Mouse (Mus musculus): ENCODE results near the gene Gm4450. TPM values are rescaled to one million over a fixed set of nuclear protein-coding genes. Genes with fewer than 3 reads are reported as not detected.
"Not testable (repeated sequence)": the region's sequence is repeated elsewhere in the genome, so short reads cannot be mapped to it uniquely, and the experiment has no call there.

Gene Gm4450
- polyA plus RNA-seq, 1 experiment from 2014 or later: 25.8 TPM

GRCm38 (mm10) chr3:98414296-98414695 is 42.6 kb downstream of the Gm4450 start:
- peaks cover 57% of the 10 kb centered on the region for H3K4me1 ChIP-seq
- H3K27ac ChIP-seq: 0 out of 2 replicates have a peak overlapping the region, but pooled peaks have one; percentile 43
- H3K36me3 ChIP-seq: no peaks in the 10 kb centered on the region
- H3K9ac ChIP-seq: no peak overlapping the region
- no peak for ATAC-seq (replicated peaks; ENCODE audit: low FRiP score)
- no peaks in the 10 kb centered on the region for H3K27me3 ChIP-seq
- WGBS: 50% methylated on average over 3 of the region's 3 CpGs
- no peak overlapping the region for H3K4me3 ChIP-seq (replicated peaks)
- no peak overlapping the region for H3K4me2 ChIP-seq
- no peaks in the 10 kb centered on the region for H3K9me3 ChIP-seq (replicated peaks)

GRCm38 (mm10) chr3:98413733-98414132 is 43.2 kb downstream of the Gm4450 start:
- Histone ChIP-seq H3K27ac (no peak overlapping the region), H3K27me3 (no peaks in the 10 kb centered on the region), H3K4me2 (no peak overlapping the region), H3K4me3 (replicated peaks) (no peak overlapping the region), H3K4me1 (peaks cover 52% of the 10 kb centered on the region), H3K9ac (no peak overlapping the region), H3K36me3 (no peaks in the 10 kb centered on the region), H3K9me3 (replicated peaks) (no peaks in the 10 kb centered on the region)
- WGBS: 24% methylated on average over 2 of the region's 2 CpGs
- no peak for ATAC-seq (replicated peaks; ENCODE audit: low FRiP score)

GRCm38 (mm10) chr3:98410619-98411580 is 46.0 kb downstream of the Gm4450 start:
- 84% methylated on average over 16 of the region's 27 CpGs for WGBS
- H3K9ac ChIP-seq; H3K4me3 ChIP-seq (replicated peaks); H3K36me3 ChIP-seq; H3K4me2 ChIP-seq; H3K27ac ChIP-seq; H3K9me3 ChIP-seq (replicated peaks); H3K27me3 ChIP-seq: not testable (repeated sequence)
- ATAC-seq (replicated peaks; ENCODE audit: low FRiP score): peak; percentile 29; the same call in 1 of the 2 replicates
- H3K4me1 ChIP-seq: peaks cover 27% of the 10 kb centered on the region

- H3K9ac ChIP-seq; ATAC-seq (replicated peaks; ENCODE audit: low FRiP score): not testable (repeated sequence)
- WGBS: 70% methylated on average over 5 of the region's 5 CpGs
These were observed 49.6 kb downstream of the Gm4450 start for GRCm38 (mm10) chr3:98407261-98407780.

GRCm38 (mm10) chr3:98406569-98407144 is 50.3 kb downstream of the Gm4450 start:
- H3K4me1 ChIP-seq; H3K4me3 ChIP-seq (replicated peaks); H3K9ac ChIP-seq; ATAC-seq (replicated peaks; ENCODE audit: low FRiP score); H3K36me3 ChIP-seq; H3K27ac ChIP-seq; H3K9me3 ChIP-seq (replicated peaks); H3K4me2 ChIP-seq; H3K27me3 ChIP-seq: not testable (repeated sequence)
- 66% methylated on average over 12 of the region's 12 CpGs for WGBS

More at GRCm38 (mm10) chr3:98407261-98407780, 49.6 kb downstream of the Gm4450 start:
- not testable (repeated sequence) for H3K4me1 ChIP-seq; H3K27ac ChIP-seq; H3K36me3 ChIP-seq; H3K4me2 ChIP-seq; H3K4me3 ChIP-seq (replicated peaks); H3K27me3 ChIP-seq; H3K9me3 ChIP-seq (replicated peaks)

- H3K4me1 ChIP-seq; H3K9me3 ChIP-seq (replicated peaks): not testable (repeated sequence)
These were observed 51.0 kb downstream of the Gm4450 start for GRCm38 (mm10) chr3:98405877-98406276.

GRCm38 (mm10) chr3:98404268-98404895 is 52.5 kb downstream of the Gm4450 start:
- ATAC-seq (replicated peaks; ENCODE audit: low FRiP score): 0 out of 2 replicates have a peak, but pooled peaks have one; percentile 15
- H3K27ac ChIP-seq; H3K4me2 ChIP-seq; H3K9me3 ChIP-seq (replicated peaks); H3K27me3 ChIP-seq; H3K36me3 ChIP-seq; H3K9ac ChIP-seq; H3K4me3 ChIP-seq (replicated peaks); H3K4me1 ChIP-seq: not testable (repeated sequence)
- WGBS: 88% methylated on average over 9 of the region's 9 CpGs

More at GRCm38 (mm10) chr3:98405877-98406276, 51.0 kb downstream of the Gm4450 start:
- H3K27me3 ChIP-seq; H3K4me3 ChIP-seq (replicated peaks); H3K27ac ChIP-seq; H3K4me2 ChIP-seq; H3K9ac ChIP-seq; H3K36me3 ChIP-seq; ATAC-seq (replicated peaks; ENCODE audit: low FRiP score): not testable (repeated sequence)
- 90% methylated on average over 6 of the region's 6 CpGs for WGBS

Other genes starting within 250 kb of the Gm4450 start
- 0.21 and 0.22 TPM in 2 replicates for gene Reg4, start 235.0 kb downstream of the Gm4450 start, polyA plus RNA-seq (2015; fragmentation: Nextera tagmentation; extraction: Ambion mirVana)
- gene Hmgcs2, start 176.7 kb downstream of the Gm4450 start, polyA plus RNA-seq (2015; fragmentation: Nextera tagmentation; extraction: Ambion mirVana): 8.2 and 12.7 TPM in 2 replicates
- gene Phgdh, start 117.1 kb downstream of the Gm4450 start, polyA plus RNA-seq (2015; fragmentation: Nextera tagmentation; extraction: Ambion mirVana): 485 and 491 TPM in 2 replicates
- gene Zfp697, start 74.7 kb downstream of the Gm4450 start, polyA plus RNA-seq (2015; fragmentation: Nextera tagmentation; extraction: Ambion mirVana): 14.4 and 16.6 TPM in 2 replicates
- 30.2 and 36.1 TPM in 2 replicates for gene Hsd3b4, start 53.4 kb upstream of the Gm4450 start, polyA plus RNA-seq (2015; fragmentation: Nextera tagmentation; extraction: Ambion mirVana)
- 49.8 and 57.4 TPM in 2 replicates for gene Gm10681, start 131.7 kb upstream of the Gm4450 start, polyA plus RNA-seq (2015; fragmentation: Nextera tagmentation; extraction: Ambion mirVana)
- gene Hsd3b5, start 173.1 kb upstream of the Gm4450 start, polyA plus RNA-seq (2015; fragmentation: Nextera tagmentation; extraction: Ambion mirVana): not detected in 2 replicates